Mouse (Mus musculus) small intestine, adult 10 weeks (tissue): ENCODE measurements around the gene Bola3. TPM values are rescaled to one million over a fixed set of nuclear protein-coding genes. Genes with fewer than 3 reads are reported as not detected.

ENCODE experiments used
- polyA plus RNA-seq: library from polyadenylated mRNA; stranded (reverse); fragments of 350-450 nt; fragmentation: Illumina TruSeq; extraction: RNeasy Lipid Tissue Mini Kit (QIAGEN cat#74804); gene quantifications from one replicate; pipeline ENCODE4 v1.2.3, GENCODE M21; 2014; ENCODE audit warnings: low replicate concordance

The Bola3 gene
- 40.9 TPM for polyA plus RNA-seq

DNA sequence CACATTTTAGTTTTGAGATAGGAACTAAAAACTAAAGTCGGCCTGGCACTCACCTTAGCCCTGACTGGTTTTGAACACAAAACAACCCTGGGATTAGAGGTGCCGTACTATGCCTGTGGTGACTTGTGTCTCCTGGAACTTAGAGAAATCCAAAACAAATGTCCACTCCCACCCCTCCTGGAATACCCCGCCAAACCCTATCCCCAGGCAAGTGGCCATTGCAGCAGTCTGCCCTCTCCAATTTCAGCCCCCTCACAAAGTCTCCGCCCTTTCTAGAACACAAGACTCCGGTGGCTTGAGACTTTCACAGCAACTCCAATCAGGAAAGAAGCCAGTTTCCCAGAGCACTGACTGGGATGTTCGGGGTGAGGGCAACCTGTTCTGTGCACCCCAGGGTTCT lies at the start of gene Bola3:
Gene Bola3, plus strand, starts transcription at position 275 of the 400 bp plus-strand sequence.

GRCm38 (mm10) chr6:83325525-83326393 lies 23.2 kb upstream of the Bola3 start, which contains the start of the genes Mthfd2 and Mob1a:
Mthfd2 (minus strand) TSS chr6:83325908.
Mob1a (plus strand) TSS chr6:83326016.

Other genes starting within 250 kb of the Bola3 start
- not detected for gene Ccdc142, start 247.5 kb upstream of the Bola3 start, polyA plus RNA-seq
- gene Gm42688, start 247.5 kb upstream of the Bola3 start, polyA plus RNA-seq: 2.8 TPM
- gene Mrpl53, start 240.1 kb upstream of the Bola3 start, polyA plus RNA-seq: 26.2 TPM
- gene Mogs, start 233.7 kb upstream of the Bola3 start, polyA plus RNA-seq: 1.9 TPM
- gene Wbp1, start 227.6 kb upstream of the Bola3 start, polyA plus RNA-seq: 8.2 TPM
- not detected for gene Ino80b, start 223.7 kb upstream of the Bola3 start, polyA plus RNA-seq
- not detected for gene Rtkn, start 213.7 kb upstream of the Bola3 start, polyA plus RNA-seq
- gene Wdr54, start 192.8 kb upstream of the Bola3 start, polyA plus RNA-seq: not detected
- gene 1700003E16Rik, start 192.7 kb upstream of the Bola3 start, polyA plus RNA-seq: not detected
- gene Dctn1, start 183.2 kb upstream of the Bola3 start, polyA plus RNA-seq: 9.4 TPM
- 11.4 TPM for gene Slc4a5, start 129.3 kb upstream of the Bola3 start, polyA plus RNA-seq
- 5.8 TPM for gene Mthfd2, start 23.2 kb upstream of the Bola3 start, polyA plus RNA-seq
- gene Mob1a, start 23.1 kb upstream of the Bola3 start, polyA plus RNA-seq: 150 TPM
- gene Tet3, start 109.9 kb downstream of the Bola3 start, polyA plus RNA-seq: 18.9 TPM
- 15.9 TPM for gene Dguok, start 157.8 kb downstream of the Bola3 start, polyA plus RNA-seq
- gene Actg2, start 187.1 kb downstream of the Bola3 start, polyA plus RNA-seq: 19.4 TPM
- gene Stambp, start 223.6 kb downstream of the Bola3 start, polyA plus RNA-seq: 68.6 TPM